Mouse (Mus musculus) G1E (cell line): ENCODE data around the gene Stub1. TPM values are rescaled to one million over a fixed set of nuclear protein-coding genes. Genes with fewer than 3 reads are reported as not detected.
"Not testable (repeated sequence)": the region's sequence is repeated elsewhere in the genome, so short reads cannot be mapped to it uniquely, and the experiment has no call there.

Experiments
- ATAC-seq: 2 replicates; pipeline ENCODE4 v1.8.0; 2016; ENCODE audit warnings: mild to moderate bottlenecking; ENCODE audit not compliant: insufficient number of reproducible peaks, poor library complexity, low FRiP score, severe bottlenecking; ENCODE audit errors: extremely low read depth
- DNase-seq: peaks from one replicate; pipeline ENCODE4 v3.0.0; 2012; ENCODE audit warnings: low spot score
- H3K27me3 ChIP-seq: 2 replicates; pipeline ENCODE4 v1.6.1; 2012; ENCODE audit warnings: mild to moderate bottlenecking, low read length, inconsistent platforms; ENCODE audit not compliant: insufficient read depth
- H3K36me3 ChIP-seq: replicated peaks from 2 replicates; pipeline ENCODE3; 2012; ENCODE audit warnings: mild to moderate bottlenecking, inconsistent platforms
- H3K4me1 ChIP-seq: 2 replicates; pipeline ENCODE4 v1.6.1; 2012; ENCODE audit warnings: low read depth, low read length, inconsistent platforms, mixed read lengths; ENCODE audit not compliant: insufficient read depth
- H3K4me3 ChIP-seq: 2 replicates; pipeline ENCODE4 v1.5.1; 2012; ENCODE audit warnings: low read depth, mild to moderate bottlenecking, inconsistent platforms, low read length, moderate library complexity, mixed read lengths
- H3K9me3 ChIP-seq: replicated peaks from 2 replicates; pipeline ENCODE4 v1.6.1; 2012; ENCODE audit warnings: inconsistent platforms
- CTCF ChIP-seq: IDR thresholded peaks from 2 replicates; pipeline ENCODE4 v1.5.1; 2012; ENCODE audit warnings: low read depth, low read length, inconsistent platforms, mixed read lengths
- GATA1 ChIP-seq: IDR thresholded peaks from 2 replicates; pipeline ENCODE4 v1.6.1; 2012; ENCODE audit warnings: borderline replicate concordance, low read length, inconsistent platforms, mixed read lengths
- GATA2 ChIP-seq: IDR thresholded peaks from 2 replicates; pipeline ENCODE4 v1.6.1; 2012; ENCODE audit warnings: low read depth, low read length, inconsistent platforms, borderline replicate concordance
- POLR2AphosphoS5 ChIP-seq: IDR thresholded peaks from 2 replicates; pipeline ENCODE4 v1.6.1; 2012; ENCODE audit warnings: low read depth, low read length, inconsistent platforms; ENCODE audit not compliant: insufficient replicate concordance
- TAL1 ChIP-seq: conservative IDR thresholded peaks from 2 replicates; pipeline ENCODE4 v1.6.1; 2012; ENCODE audit warnings: low read depth, low read length, inconsistent platforms, mixed read lengths
- polyA plus RNA-seq: library from polyadenylated mRNA; stranded (reverse); fragments of >175 nt; gene quantifications from 2 replicates; pipeline ENCODE4 v1.2.3, GENCODE M21; 2012
- total RNA-seq, 2 experiments: library from RNA; stranded (forward) in 1 of 2; stranded (reverse) in 1 of 2; fragments of 200-1000 nt in 1 of 2; fragments of >200 nt in 1 of 2; fragmentation: Nextera tagmentation in 1 of 2; gene quantifications; 2 replicates each; pipeline ENCODE4 v1.2.3; 2014 to 2017

The Stub1 gene
- total and polyA plus RNA-seq, 3 experiments, result 30.1 to 90.8 (median 81.7) TPM

DNA sequence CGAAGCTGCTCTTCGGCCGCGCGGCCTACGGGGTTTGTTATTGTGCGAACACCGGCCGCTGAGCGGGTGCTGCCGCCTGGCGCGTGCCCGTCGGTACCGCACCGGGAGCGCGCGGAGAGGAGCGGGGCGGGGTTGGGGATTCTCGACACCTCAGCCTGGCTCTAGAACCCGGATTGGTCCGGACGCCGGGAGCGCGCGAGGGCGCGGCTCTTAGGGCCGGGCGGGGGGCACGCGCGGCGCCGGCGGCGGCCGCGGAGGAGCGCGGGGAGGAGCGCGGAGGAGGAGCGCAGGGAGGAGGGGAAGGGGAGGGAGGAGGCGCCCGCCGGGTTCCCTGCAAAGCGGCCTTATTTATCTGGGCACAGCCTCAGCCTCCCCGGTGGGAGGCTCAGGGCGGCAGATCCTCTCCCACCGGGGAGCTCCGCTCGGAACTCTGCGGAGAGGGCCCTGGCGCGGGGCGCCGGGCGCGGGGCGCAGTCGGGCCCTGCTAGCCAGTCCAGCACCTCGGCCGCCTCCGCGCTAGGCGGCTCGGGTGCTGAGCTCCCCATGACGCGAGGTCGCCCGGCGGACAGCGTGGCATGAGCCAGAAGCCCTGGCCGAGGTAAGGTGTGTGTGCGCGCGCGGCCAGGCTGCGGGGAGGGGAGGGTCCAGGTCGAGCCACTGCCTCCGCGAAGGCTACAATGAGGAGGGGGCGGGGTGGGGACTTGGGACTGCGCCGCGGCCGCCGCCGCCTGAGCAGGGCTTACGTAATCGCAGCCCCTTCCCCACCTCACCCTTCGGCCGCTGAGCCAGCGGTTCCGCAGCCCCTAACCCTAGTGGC is 24.2 kb downstream of the Stub1 start, which contains the start of gene Fbxl16:
Gene Fbxl16, plus strand, starts transcription at position 297 of the 817 bp plus-strand sequence.
- DNase-seq (no peak), ATAC-seq (no peak)
- Histone ChIP-seq H3K9me3 (0 out of 2 replicates have a peak, but pooled peaks cover 5% of the 10 kb centered on the region), H3K36me3 (no peaks in the 10 kb centered on the region), H3K4me1 (peaks cover 5% of the 10 kb centered on the region; the same call in 1 of the 2 replicates), H3K27me3 (peaks cover 46% of the 10 kb centered on the region), H3K4me3 (no peak within 1 kb of the TSS)
- TF ChIP-seq GATA1 (no peak), POLR2AphosphoS5 (no peak), GATA2 (no peak), CTCF (no peak)

DNA sequence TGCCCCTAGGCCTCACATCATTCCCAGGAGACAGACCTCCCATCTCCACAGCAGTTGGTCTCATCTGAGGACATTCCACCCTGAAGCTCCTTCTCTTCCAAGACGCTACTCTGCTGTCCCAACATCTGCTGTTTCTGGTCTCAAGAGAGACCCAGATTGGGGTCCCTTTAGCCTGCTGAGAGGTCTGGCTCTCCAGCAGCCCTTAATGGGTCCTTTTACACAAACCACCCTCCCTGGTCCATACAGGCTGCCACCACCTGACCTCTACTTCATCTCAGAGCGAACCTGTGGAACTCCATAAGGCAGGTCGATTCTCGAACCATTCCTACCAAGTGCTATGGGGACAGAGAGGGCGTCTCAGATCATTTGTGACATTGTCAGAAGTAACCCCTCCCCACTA is 25.2 kb downstream of the Stub1 start:
- no peak for TF ChIP-seq TAL1
- no peak for TF ChIP-seq GATA2
- no peak for TF ChIP-seq POLR2AphosphoS5
- TF ChIP-seq GATA1, result no peak
- TF ChIP-seq CTCF, result no peak
- H3K9me3 ChIP-seq, result 0 out of 2 replicates have a peak, but pooled peaks cover 5% of the 10 kb centered on the region
- H3K4me3 ChIP-seq, result no peak overlapping the region
- no peaks in the 10 kb centered on the region for H3K36me3 ChIP-seq
- H3K27me3 ChIP-seq, result peaks cover 46% of the 10 kb centered on the region
- H3K4me1 ChIP-seq, result peaks cover 5% of the 10 kb centered on the region; the same call in 1 of the 2 replicates
- no peak for DNase-seq
- ATAC-seq, result no peak

- not testable (repeated sequence) for H3K4me3 ChIP-seq, DNase-seq, ATAC-seq, H3K4me1 ChIP-seq, H3K36me3 ChIP-seq, H3K9me3 ChIP-seq
- H3K27me3 ChIP-seq, result peaks cover 46% of the 10 kb centered on the region
Observed at GRCm38 (mm10) chr17:25807452-25807851, 25.8 kb downstream of the Stub1 start.

GRCm38 (mm10) chr17:25806507-25806906 is 26.7 kb downstream of the Stub1 start:
- TF ChIP-seq TAL1 (no peak), GATA1 (no peak), CTCF (no peak), GATA2 (no peak)
- 0 out of 2 replicates have a peak, but pooled peaks cover 5% of the 10 kb centered on the region for H3K9me3 ChIP-seq
- DNase-seq (no peak), ATAC-seq (no peak)
- peaks cover 38% of the 10 kb centered on the region for H3K27me3 ChIP-seq
- peaks cover 5% of the 10 kb centered on the region; the same call in 1 of the 2 replicates for H3K4me1 ChIP-seq
- no peaks in the 10 kb centered on the region for H3K36me3 ChIP-seq
- no peak overlapping the region for H3K4me3 ChIP-seq

DNA sequence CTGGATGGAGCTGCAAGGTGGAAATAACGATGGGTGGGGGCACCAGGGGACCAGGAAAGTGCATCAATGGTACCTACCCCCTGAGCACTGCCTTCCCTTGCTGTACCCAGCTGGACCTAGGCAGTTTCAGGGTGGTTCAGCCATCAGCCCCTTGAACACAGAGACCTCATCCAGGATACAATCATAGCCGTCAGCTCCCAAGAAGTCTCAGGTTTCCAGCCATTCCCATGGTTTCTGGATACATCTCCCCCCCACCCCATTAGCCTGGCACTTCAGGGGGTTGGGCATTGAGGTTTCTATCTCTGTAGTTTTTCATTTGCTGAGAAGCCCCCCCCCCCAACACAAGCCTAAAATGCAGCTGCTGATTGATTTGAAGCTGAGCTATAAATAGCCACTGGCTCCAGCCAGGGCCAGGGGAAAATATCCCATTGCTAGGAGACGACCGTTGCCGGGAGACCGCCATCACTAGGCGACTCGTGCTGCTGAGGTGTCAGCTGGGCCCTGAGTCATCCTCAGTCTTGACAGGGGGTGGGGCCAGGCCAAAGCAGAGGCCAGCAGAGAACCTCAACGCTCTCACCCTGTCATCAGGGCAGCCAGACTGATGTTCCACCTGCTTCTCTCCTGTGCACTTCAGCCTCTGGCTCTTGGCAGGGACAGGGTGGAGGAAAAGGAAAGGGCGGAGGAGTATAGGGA is 30.2 kb downstream of the Stub1 start:
- no peak overlapping the region for H3K4me3 ChIP-seq
- TF ChIP-seq GATA1 (no peak), TAL1 (no peak), POLR2AphosphoS5 (no peak), GATA2 (no peak), CTCF (no peak)
- peaks cover 7% of the 10 kb centered on the region for H3K4me1 ChIP-seq
- no peaks in the 10 kb centered on the region for H3K9me3 ChIP-seq
- no peak for ATAC-seq
- no peaks in the 10 kb centered on the region for H3K36me3 ChIP-seq
- no peak for DNase-seq
- peaks cover 7% of the 10 kb centered on the region; the same call in 1 of the 2 replicates for H3K27me3 ChIP-seq

DNA sequence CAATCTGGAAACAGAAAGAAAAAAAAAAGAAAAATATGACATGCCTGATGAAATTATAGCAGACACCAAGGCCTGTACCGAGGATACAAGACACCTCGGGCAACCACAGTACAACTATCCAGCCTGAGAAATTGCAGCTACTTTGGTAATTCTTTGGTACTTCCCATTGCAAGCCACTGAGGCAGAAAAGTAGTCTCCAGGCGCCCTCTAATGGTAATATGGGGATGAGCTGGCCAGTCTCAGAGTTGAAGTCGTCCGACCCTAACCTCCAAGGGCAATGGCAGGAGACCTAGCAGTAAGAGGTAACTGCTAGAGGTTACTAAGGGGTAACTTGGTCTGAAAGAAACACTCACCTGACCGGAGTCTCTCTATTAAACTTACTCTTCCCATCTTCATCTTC is 32.2 kb downstream of the Stub1 start:
- peaks cover 1% of the 10 kb centered on the region for H3K36me3 ChIP-seq
- peak; percentile 56 for TF ChIP-seq CTCF
- no peak for TF ChIP-seq GATA1
- TF ChIP-seq TAL1, result no peak
- DNase-seq, result peak; percentile 74
- peak; percentile 48; the same call in 1 of the 2 replicates for ATAC-seq
- no peak overlapping the region for H3K4me3 ChIP-seq
- H3K9me3 ChIP-seq, result no peaks in the 10 kb centered on the region
- peaks cover 20% of the 10 kb centered on the region for H3K4me1 ChIP-seq
- peaks cover 7% of the 10 kb centered on the region; the same call in 1 of the 2 replicates for H3K27me3 ChIP-seq
